ENCODE assay signal across 15 mouse cellular contexts in genomic region chr13:9149473-9150217, GRCm38 (mm10). TPM values are rescaled to one million over a fixed set of nuclear protein-coding genes. Genes with fewer than 3 reads are reported as not detected.
A peak's percentile ranks its signal among the peaks of the same experiment; 100 is the strongest.
DNase-seq lines count a peak whose midpoint lies in the region; ATAC-seq and TF ChIP-seq lines count a peak whose summit lies in the region.
"Had no signal": no experiment of that assay in that cellular context is flagged by ENCODE, and none has a peak within 500 bp of the region (broad histone marks: within the 10 kb centered on the region; RNA-seq: fewer than 3 reads in every experiment).

No protein-coding gene starts in this region.

- TF ChIP-seq POLR2A in embryonic fibroblast, embryonic 13.5 days (IDR thresholded peaks at IDR 0.05; ENCODE audit: low read depth, low read length) = no peak

- H3K9ac ChIP-seq in forebrain, postnatal 0 days = 0 out of 2 replicates have a peak overlapping the region, but pooled peaks have one; percentile 1
- no peak overlapping the region for H3K9ac ChIP-seq in forebrain, embryonic 11.5 days (ENCODE audit: low read length)
- no peak overlapping the region for H3K9ac ChIP-seq in stomach, embryonic 15.5 days
- H3K9ac ChIP-seq: limb, embryonic 15.5 days; neural tube, embryonic 12.5 days had no signal

- no peak for DNase-seq in forebrain, postnatal 0 days
- DNase-seq in forebrain, embryonic 11.5 days (ENCODE audit: low spot score) = no peak
- DNase-seq in lung, postnatal 25 days (ENCODE audit: low spot score) = peak; percentile 37
- DNase-seq in lung, postnatal 4 days = no peak
- no peak for DNase-seq in thymus, postnatal 25 days
- DNase-seq in gastrocnemius, adult 18-20 months (ENCODE audit: low spot score) = no peak
- DNase-seq: adrenal gland, postnatal 25 days; B cell, adult 2 months; cerebellum, postnatal 25 days; right cerebral cortex, postnatal 25 days; thymus, adult 18-20 months had no signal

- no peak overlapping the region for H3K27ac ChIP-seq in forebrain, postnatal 0 days (ENCODE audit: low read depth, low read length)
- H3K27ac ChIP-seq in forebrain, embryonic 11.5 days (ENCODE audit: low read depth, low read length) = no peak overlapping the region
- H3K27ac ChIP-seq in embryonic fibroblast, embryonic 13.5 days (ENCODE audit: insufficient read depth, low read length) = peak overlapping the region; percentile 57
- peak overlapping the region; percentile 31; the same call in 1 of the 2 replicates for H3K27ac ChIP-seq in stomach, embryonic 15.5 days
- H3K27ac ChIP-seq: limb, embryonic 15.5 days; neural tube, embryonic 12.5 days had no signal

- no peak overlapping the region for H3K4me3 ChIP-seq in forebrain, postnatal 0 days (ENCODE audit: low read depth, low read length)
- H3K4me3 ChIP-seq in forebrain, embryonic 11.5 days (ENCODE audit: low read depth, low read length) = no peak overlapping the region
- H3K4me3 ChIP-seq in embryonic fibroblast, embryonic 13.5 days (ENCODE audit: insufficient read depth, low read length) = no peak overlapping the region
- H3K4me3 ChIP-seq in stomach, embryonic 15.5 days (replicated peaks) = no peak overlapping the region
- H3K4me3 ChIP-seq: limb, embryonic 15.5 days; neural tube, embryonic 12.5 days had no signal

- H3K4me2 ChIP-seq in forebrain, postnatal 0 days (ENCODE audit: low read depth) = no peak overlapping the region
- H3K4me2 ChIP-seq in forebrain, embryonic 11.5 days (ENCODE audit: low read depth, low read length, severe bottlenecking) = no peak overlapping the region
- H3K4me2 ChIP-seq in stomach, embryonic 15.5 days = no peak overlapping the region
- H3K4me2 ChIP-seq: limb, embryonic 15.5 days; neural tube, embryonic 12.5 days had no signal

- H3K36me3 ChIP-seq in forebrain, postnatal 0 days (ENCODE audit: insufficient read depth) = peaks cover 48% of the 10 kb centered on the region
- H3K36me3 ChIP-seq in forebrain, embryonic 11.5 days (ENCODE audit: control insufficient read depth, insufficient read depth, low read length) = peaks cover 3% of the 10 kb centered on the region; the same call in 1 of the 2 replicates
- H3K36me3 ChIP-seq in stomach, embryonic 15.5 days = peaks cover 18% of the 10 kb centered on the region

- H3K4me1 ChIP-seq in forebrain, postnatal 0 days (ENCODE audit: insufficient read depth) = no peaks in the 10 kb centered on the region
- no peaks in the 10 kb centered on the region for H3K4me1 ChIP-seq in forebrain, embryonic 11.5 days (replicated peaks; ENCODE audit: control insufficient read depth, insufficient read depth, low read length)
- H3K4me1 ChIP-seq in embryonic fibroblast, embryonic 13.5 days (ENCODE audit: control insufficient read depth, insufficient read depth, low read length) = peaks cover 4% of the 10 kb centered on the region; the same call in 1 of the 2 replicates
- no peaks in the 10 kb centered on the region for H3K4me1 ChIP-seq in stomach, embryonic 15.5 days
- H3K4me1 ChIP-seq: limb, embryonic 15.5 days; neural tube, embryonic 12.5 days had no signal

- no peaks in the 10 kb centered on the region for H3K27me3 ChIP-seq in forebrain, postnatal 0 days (ENCODE audit: insufficient read depth, low read length)
- no peaks in the 10 kb centered on the region for H3K27me3 ChIP-seq in forebrain, embryonic 11.5 days (ENCODE audit: control insufficient read depth, insufficient read depth, low read length)
- no peaks in the 10 kb centered on the region for H3K27me3 ChIP-seq in stomach, embryonic 15.5 days (replicated peaks)
- H3K27me3 ChIP-seq: limb, embryonic 15.5 days; neural tube, embryonic 12.5 days had no signal

- ATAC-seq in forebrain, postnatal 0 days = no peak; the same call in 1 of the 2 replicates
- no peak for ATAC-seq in forebrain, embryonic 11.5 days (replicated peaks; ENCODE audit: low FRiP score)
- no peak for ATAC-seq in stomach, embryonic 15.5 days (ENCODE audit: insufficient read depth, low FRiP score, low read depth)

- no peaks in the 10 kb centered on the region for H3K9me3 ChIP-seq in forebrain, postnatal 0 days (ENCODE audit: low read length)
- no peaks in the 10 kb centered on the region for H3K9me3 ChIP-seq in forebrain, embryonic 11.5 days (ENCODE audit: control insufficient read depth, low read length)
- H3K9me3 ChIP-seq in stomach, embryonic 15.5 days = no peaks in the 10 kb centered on the region
- H3K9me3 ChIP-seq: limb, embryonic 15.5 days; neural tube, embryonic 12.5 days had no signal

- WGBS in forebrain, postnatal 0 days = 32% methylated on average over 7 of the region's 7 CpGs
- WGBS in forebrain, embryonic 11.5 days = 42% methylated on average over 7 of the region's 7 CpGs
- 72% methylated on average over 7 of the region's 7 CpGs for WGBS in stomach, embryonic 15.5 days

- no peak for TF ChIP-seq CTCF in forebrain, postnatal 0 days (IDR thresholded peaks at IDR 0.05; ENCODE audit: low read depth)
- no peak for TF ChIP-seq CTCF in embryonic fibroblast, embryonic 13.5 days (IDR thresholded peaks at IDR 0.05; ENCODE audit: borderline replicate concordance, insufficient read depth, low read length)

RNA-seq across cellular contexts. Expression of gene Larp4b, which starts 56.0 kb away (rescaled TPM):
- 61.9 and 82.6 TPM in 2 replicates for total RNA-seq in forebrain, postnatal 0 days (2014; rRNA removed)
- polyA plus RNA-seq in forebrain, postnatal 0 days (2015; fragmentation: Nextera tagmentation; extraction: Ambion mirVana) = 20.6 and 31.7 TPM in 2 replicates
- polyA plus RNA-seq in forebrain, embryonic 11.5 days (2014; fragmentation: Nextera tagmentation; extraction: Ambion mirVana) = 42.5 and 46.2 TPM in 2 replicates
- polyA plus RNA-seq in embryonic fibroblast, embryonic 13.5 days (2011; ENCODE audit: insufficient read length, low read depth, missing spikeins) = 54.6 and 59.6 TPM in 2 replicates
- polyA plus RNA-seq in stomach, embryonic 15.5 days (2015; fragmentation: Nextera tagmentation; extraction: Ambion mirVana) = 37.6 and 37.8 TPM in 2 replicates
- 10 to 100 TPM; 59.5 to 64.6 TPM for total RNA-seq in gastrocnemius, adult 18-20 months (2021)

Comparison
In these comparisons a context has a peak if more than half of its experiments do, and no peak if none do; other contexts are left out.
1. H3K27ac ChIP-seq: peak in embryonic fibroblast, embryonic 13.5 days (single experiment) and stomach, embryonic 15.5 days (single experiment); none in forebrain, postnatal 0 days (single experiment) and forebrain, embryonic 11.5 days (single experiment).